Mouse (Mus musculus) 3T3-L1 (cell line): ENCODE measurements around the gene Micu1.

Experiments used
- DNase-seq: peaks from one replicate; pipeline ENCODE4 v3.0.0-alpha.2; 2015; ENCODE audit warnings: low read depth, low spot score

Gene Micu1

GRCm38 (mm10) chr10:59902606-59902990, 200.3 kb downstream of the Micu1 start:
- DNase-seq: no peak

- no peak for DNase-seq
These were observed 200.9 kb downstream of the Micu1 start for GRCm38 (mm10) chr10:59903170-59903569.

- no peak for DNase-seq
These were observed 204.9 kb downstream of the Micu1 start for GRCm38 (mm10) chr10:59907080-59907609.

- DNase-seq: peak; percentile 96
These were observed 205.5 kb downstream of the Micu1 start for GRCm38 (mm10) chr10:59907695-59908299.

- peak; percentile 70 for DNase-seq
These were observed 206.6 kb downstream of the Micu1 start for GRCm38 (mm10) chr10:59908776-59909315.

GRCm38 (mm10) chr10:59909357-59909847, 207.1 kb downstream of the Micu1 start:
- peak; percentile 100 for DNase-seq

GRCm38 (mm10) chr10:59911091-59911490, 208.8 kb downstream of the Micu1 start:
- DNase-seq: no peak

- DNase-seq: no peak
These were observed 209.4 kb downstream of the Micu1 start for GRCm38 (mm10) chr10:59911561-59912198.
